Mouse (Mus musculus) neural tube, embryonic 14.5 days (tissue): ENCODE measurements around the gene Ccnq. TPM values are rescaled to one million over a fixed set of nuclear protein-coding genes. Genes with fewer than 3 reads are reported as not detected.

Experiments used
- ATAC-seq: fragments of 200-750 bp; cut with Nextera tagmentation; 2 replicates; pipeline ENCODE4 v1.8.0; 2017; ENCODE audit warnings: low read depth, mild to moderate bottlenecking, moderate TSS enrichment, moderate library complexity
- H3K27ac ChIP-seq: fragments of 300-500 bp; sonication (generic); 2 replicates; pipeline ENCODE4 v1.5.1; 2014; ENCODE audit warnings: low read depth, mild to moderate bottlenecking, control low read depth, low read length, moderate library complexity, mixed read lengths
- H3K27me3 ChIP-seq: fragments of 300-500 bp; sonication (generic); 2 replicates; pipeline ENCODE4 v1.6.1; 2014; ENCODE audit warnings: low read length; ENCODE audit not compliant: control insufficient read depth, insufficient read depth
- H3K36me3 ChIP-seq: fragments of 300-500 bp; sonication (generic); 2 replicates; pipeline ENCODE4 v1.6.1; 2014; ENCODE audit warnings: low read length, mixed read lengths; ENCODE audit not compliant: control insufficient read depth, insufficient read depth
- H3K4me1 ChIP-seq: fragments of 300-500 bp; sonication (generic); 2 replicates; pipeline ENCODE4 v1.6.1; 2014; ENCODE audit warnings: low read length; ENCODE audit not compliant: control insufficient read depth, insufficient read depth
- H3K4me2 ChIP-seq: fragments of 300-500 bp; sonication (generic); 2 replicates; pipeline ENCODE4 v1.6.1; 2014; ENCODE audit warnings: mild to moderate bottlenecking, low read depth, low read length, control low read depth
- H3K4me3 ChIP-seq: fragments of 300-500 bp; sonication (generic); 2 replicates; pipeline ENCODE4 v1.5.1; 2014; ENCODE audit warnings: low read depth, low read length, control low read depth, mixed read lengths
- H3K9ac ChIP-seq: fragments of 300-500 bp; sonication (generic); replicated peaks from 2 replicates; pipeline ENCODE4 v1.6.1; 2014; ENCODE audit warnings: low read depth, mild to moderate bottlenecking, control low read depth, low read length, mixed read lengths
- H3K9me3 ChIP-seq: fragments of 300-500 bp; sonication (generic); 2 replicates; pipeline ENCODE4 v1.6.1; 2016; ENCODE audit warnings: low read length; ENCODE audit not compliant: control insufficient read depth
- WGBS: fragments of 180-500 bp; shearing (Covaris S2); extraction: QIAGEN DNeasy Blood & Tissue Kit; methylation state at CpG from one replicate; pipeline ENCODE4 v1.1.7; 2014; 5-methylcytosine and 5-hydroxymethylcytosine counted together
- polyA plus RNA-seq: library from polyadenylated mRNA; unstranded; fragments of >200 nt; fragmentation: Nextera tagmentation; extraction: Ambion mirVana; gene quantifications from 2 replicates; pipeline ENCODE4 v1.2.1, GENCODE M21; 2014

The Ccnq gene
- polyA plus RNA-seq, 1 experiment from 2014 or later, result 34.0 TPM

DNA sequence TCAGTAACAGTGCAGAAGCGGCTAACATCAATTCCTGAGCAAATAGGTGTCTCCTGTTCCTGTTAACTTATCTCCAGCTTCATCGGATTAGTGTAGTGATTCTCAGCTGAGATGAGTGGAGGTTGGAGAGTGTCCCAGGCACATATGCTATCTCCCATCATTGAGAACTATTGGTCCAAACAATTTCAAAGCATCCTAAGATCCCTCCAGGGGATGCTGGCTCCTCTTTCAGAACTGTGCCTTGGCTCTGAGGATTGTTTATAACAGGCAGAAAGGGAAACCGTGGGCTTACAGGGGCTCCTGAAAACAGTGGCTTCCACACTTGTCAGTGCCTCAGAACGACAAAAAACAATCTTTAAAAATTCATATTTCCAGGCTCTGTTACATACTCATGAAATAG is 23.5 kb downstream of the Ccnq start:
- H3K9ac ChIP-seq, result no peak overlapping the region
- no peak overlapping the region for H3K4me2 ChIP-seq
- H3K4me3 ChIP-seq, result no peak overlapping the region
- no peaks in the 10 kb centered on the region for H3K4me1 ChIP-seq
- H3K27me3 ChIP-seq, result no peaks in the 10 kb centered on the region
- no peak overlapping the region for H3K27ac ChIP-seq
- WGBS, result 75% methylated on average over 4 of the region's 4 CpGs
- no peaks in the 10 kb centered on the region for H3K36me3 ChIP-seq
- no peaks in the 10 kb centered on the region for H3K9me3 ChIP-seq
- ATAC-seq, result no peak

DNA sequence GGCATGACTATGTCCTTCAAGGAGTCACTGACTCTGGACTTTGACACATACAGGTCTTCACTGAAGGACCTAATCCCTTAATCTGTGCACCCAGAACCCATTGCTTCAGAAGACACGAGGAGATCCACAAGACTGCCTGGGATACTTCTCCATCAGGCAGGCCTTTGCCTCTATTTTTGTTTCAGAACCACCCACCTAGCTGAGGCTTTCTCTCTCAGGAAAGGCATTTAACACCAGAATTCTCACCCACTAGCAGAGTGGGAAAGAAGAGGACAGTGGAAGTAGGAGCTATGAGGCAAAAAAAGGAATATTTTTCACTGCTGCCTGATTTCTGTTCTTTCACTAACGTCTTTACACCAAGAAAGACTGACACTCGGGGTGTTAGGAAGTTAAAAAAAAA is 25.2 kb downstream of the Ccnq start:
- no peaks in the 10 kb centered on the region for H3K36me3 ChIP-seq
- no peaks in the 10 kb centered on the region for H3K4me1 ChIP-seq
- ATAC-seq, result no peak
- H3K9me3 ChIP-seq, result no peaks in the 10 kb centered on the region
- no peak overlapping the region for H3K9ac ChIP-seq
- 80% methylated on average over 3 of the region's 3 CpGs for WGBS
- H3K27ac ChIP-seq, result no peak overlapping the region
- no peak overlapping the region for H3K4me3 ChIP-seq
- no peaks in the 10 kb centered on the region for H3K27me3 ChIP-seq
- no peak overlapping the region for H3K4me2 ChIP-seq

DNA sequence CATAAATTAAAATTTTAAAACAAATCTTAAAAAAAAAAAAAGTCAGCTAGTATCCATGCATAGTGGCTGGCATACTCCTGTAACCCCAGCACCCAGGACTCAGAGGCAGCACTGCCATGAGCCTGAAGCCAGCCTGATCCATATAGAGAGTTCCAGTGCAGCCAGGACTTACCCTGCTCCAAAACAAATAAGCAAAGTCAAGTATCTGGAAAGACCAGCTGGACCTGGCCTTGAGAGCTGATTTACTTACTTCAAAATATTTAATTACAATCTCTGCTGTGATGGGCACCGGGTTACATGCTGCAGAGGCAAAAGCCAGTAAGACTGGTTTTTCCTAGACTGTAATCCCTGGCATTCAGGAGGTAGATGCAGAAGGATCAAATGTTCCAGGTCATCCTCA is 26.7 kb downstream of the Ccnq start:
- Histone ChIP-seq H3K4me1 (no peaks in the 10 kb centered on the region), H3K36me3 (no peaks in the 10 kb centered on the region), H3K4me2 (no peak overlapping the region), H3K4me3 (no peak overlapping the region), H3K9ac (no peak overlapping the region), H3K9me3 (no peaks in the 10 kb centered on the region), H3K27ac (no peak overlapping the region), H3K27me3 (no peaks in the 10 kb centered on the region)
- ATAC-seq, result no peak
- WGBS, result 98% methylated on average over 1 of the region's 1 CpGs

DNA sequence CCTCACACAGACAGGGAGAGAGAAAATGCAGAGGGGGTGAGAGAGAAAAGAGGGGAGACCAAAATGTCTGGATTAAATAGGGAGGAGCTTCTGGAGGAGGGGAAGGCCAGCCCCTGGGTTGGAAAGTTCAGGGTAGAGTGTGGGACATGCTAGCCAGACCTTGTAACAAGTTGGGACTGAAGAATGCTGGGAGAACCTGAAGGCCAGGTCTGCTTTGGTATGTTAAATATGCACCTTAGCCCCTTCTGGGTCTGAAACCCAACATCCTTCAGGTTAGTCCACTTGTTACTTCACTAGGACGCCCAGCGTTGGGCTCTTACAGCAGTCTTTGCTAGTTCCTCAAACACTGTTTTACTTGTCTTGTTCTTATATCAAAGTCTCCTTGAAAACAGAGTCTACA is 30.1 kb downstream of the Ccnq start:
- Histone ChIP-seq H3K4me2 (no peak overlapping the region), H3K27ac (no peak overlapping the region), H3K9me3 (no peaks in the 10 kb centered on the region), H3K27me3 (no peaks in the 10 kb centered on the region), H3K4me1 (no peaks in the 10 kb centered on the region), H3K36me3 (no peaks in the 10 kb centered on the region), H3K4me3 (no peak overlapping the region), H3K9ac (no peak overlapping the region)
- no peak for ATAC-seq
- WGBS, result 91% methylated on average over 2 of the region's 2 CpGs

DNA sequence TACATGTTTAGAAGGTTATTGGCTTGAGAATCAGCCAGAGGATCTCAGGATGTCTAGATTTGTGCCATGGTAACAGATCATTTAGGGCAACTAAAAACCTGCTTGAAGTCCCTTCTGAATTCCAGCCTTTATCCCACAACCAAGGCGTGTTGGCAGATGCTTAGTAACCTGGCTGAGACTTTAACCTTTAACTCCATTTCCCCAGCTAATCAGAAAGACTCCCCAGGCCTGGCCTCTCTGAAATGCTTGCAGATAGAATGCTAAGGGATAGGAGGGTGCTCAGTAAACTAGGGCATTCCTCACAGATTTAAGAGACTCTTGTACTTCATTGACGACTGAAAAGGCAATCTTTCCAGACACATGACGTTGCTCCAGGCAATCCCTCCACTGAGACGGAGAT is 33.9 kb downstream of the Ccnq start:
- 58% methylated on average over 4 of the region's 4 CpGs for WGBS

DNA sequence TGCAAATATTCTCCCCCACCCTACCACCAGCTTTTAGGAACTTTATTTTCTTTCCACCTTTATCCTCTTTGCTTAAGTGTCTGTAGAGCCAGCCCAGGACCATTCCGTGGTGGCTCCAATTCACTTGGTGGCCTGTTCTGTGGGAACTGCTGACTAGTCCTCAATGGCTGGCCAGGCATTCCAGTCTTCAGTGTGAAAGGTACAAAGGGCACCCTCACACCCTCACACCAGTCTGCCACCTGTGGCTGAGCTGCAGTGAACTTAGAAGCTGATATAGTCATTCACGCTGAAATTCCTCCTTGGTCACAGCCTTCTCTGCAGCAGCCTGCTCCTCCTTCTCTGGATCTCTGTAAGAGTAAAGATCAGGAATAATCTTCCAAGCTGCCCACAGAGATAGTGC is 42.9 kb downstream of the Ccnq start:
- H3K27me3 ChIP-seq, result no peaks in the 10 kb centered on the region
- 77% methylated on average over 2 of the region's 2 CpGs for WGBS
- H3K27ac ChIP-seq, result no peak overlapping the region
- ATAC-seq, result no peak
- no peak overlapping the region for H3K4me2 ChIP-seq
- no peaks in the 10 kb centered on the region for H3K9me3 ChIP-seq
- H3K9ac ChIP-seq, result no peak overlapping the region
- no peak overlapping the region for H3K4me3 ChIP-seq
- no peaks in the 10 kb centered on the region for H3K36me3 ChIP-seq
- no peaks in the 10 kb centered on the region for H3K4me1 ChIP-seq

More for the DNA sequence above, 33.9 kb downstream of the Ccnq start:
- no peak overlapping the region for H3K4me2 ChIP-seq
- no peak overlapping the region for H3K4me3 ChIP-seq
- no peaks in the 10 kb centered on the region for H3K9me3 ChIP-seq
- no peaks in the 10 kb centered on the region for H3K4me1 ChIP-seq
- H3K27ac ChIP-seq, result no peak overlapping the region
- H3K9ac ChIP-seq, result no peak overlapping the region
- no peak for ATAC-seq
- H3K36me3 ChIP-seq, result no peaks in the 10 kb centered on the region
- H3K27me3 ChIP-seq, result no peaks in the 10 kb centered on the region

DNA sequence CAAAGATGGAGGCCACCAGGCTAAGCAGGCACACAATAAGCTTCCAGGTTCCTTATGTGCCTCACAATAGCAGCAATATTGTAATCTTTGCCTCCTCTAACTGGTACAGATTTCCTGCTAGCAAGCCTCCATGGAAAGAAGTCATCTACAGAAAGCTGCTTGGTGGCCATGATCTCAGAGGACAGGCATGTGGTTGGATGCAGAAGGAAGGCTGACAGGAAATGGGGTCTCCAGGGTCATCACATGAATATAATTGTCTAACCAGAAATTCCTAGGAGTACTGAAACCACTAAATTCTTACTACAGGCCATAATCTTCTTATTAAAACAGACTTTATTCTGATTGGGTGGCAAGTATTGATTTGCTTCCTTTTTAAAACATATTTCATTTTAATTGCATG is 45.5 kb downstream of the Ccnq start:
- ATAC-seq, result no peak
- no peaks in the 10 kb centered on the region for H3K4me1 ChIP-seq
- H3K9ac ChIP-seq, result no peak overlapping the region
- no peak overlapping the region for H3K27ac ChIP-seq
- H3K27me3 ChIP-seq, result no peaks in the 10 kb centered on the region
- no peak overlapping the region for H3K4me3 ChIP-seq
- no peak overlapping the region for H3K4me2 ChIP-seq
- H3K36me3 ChIP-seq, result no peaks in the 10 kb centered on the region
- no peaks in the 10 kb centered on the region for H3K9me3 ChIP-seq

DNA sequence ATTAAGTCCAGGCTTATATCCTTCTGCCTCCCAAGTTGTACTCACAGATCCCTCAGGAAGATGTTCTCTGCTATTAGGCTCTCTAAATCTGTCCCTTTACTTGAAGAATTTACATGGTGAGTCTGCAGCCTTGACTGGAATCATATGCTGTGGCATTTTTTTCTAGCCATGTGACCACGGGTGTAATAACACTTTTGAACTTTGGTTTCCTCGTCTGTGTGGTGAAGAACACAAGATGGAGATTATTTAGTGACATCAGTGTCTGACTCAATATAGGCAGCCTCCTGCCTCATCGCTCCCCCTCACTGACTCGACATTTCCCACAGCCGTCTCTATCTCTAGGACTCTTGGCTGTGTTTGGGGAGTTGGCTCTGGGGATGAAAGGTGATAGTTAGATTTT is 48.4 kb downstream of the Ccnq start:
- no peak overlapping the region for H3K27ac ChIP-seq
- 88% methylated on average over 5 of the region's 5 CpGs for WGBS
- no peaks in the 10 kb centered on the region for H3K27me3 ChIP-seq
- H3K4me3 ChIP-seq, result no peak overlapping the region
- no peaks in the 10 kb centered on the region for H3K36me3 ChIP-seq
- H3K9ac ChIP-seq, result no peak overlapping the region
- H3K9me3 ChIP-seq, result no peaks in the 10 kb centered on the region
- ATAC-seq, result no peak
- no peaks in the 10 kb centered on the region for H3K4me1 ChIP-seq
- no peak overlapping the region for H3K4me2 ChIP-seq

DNA sequence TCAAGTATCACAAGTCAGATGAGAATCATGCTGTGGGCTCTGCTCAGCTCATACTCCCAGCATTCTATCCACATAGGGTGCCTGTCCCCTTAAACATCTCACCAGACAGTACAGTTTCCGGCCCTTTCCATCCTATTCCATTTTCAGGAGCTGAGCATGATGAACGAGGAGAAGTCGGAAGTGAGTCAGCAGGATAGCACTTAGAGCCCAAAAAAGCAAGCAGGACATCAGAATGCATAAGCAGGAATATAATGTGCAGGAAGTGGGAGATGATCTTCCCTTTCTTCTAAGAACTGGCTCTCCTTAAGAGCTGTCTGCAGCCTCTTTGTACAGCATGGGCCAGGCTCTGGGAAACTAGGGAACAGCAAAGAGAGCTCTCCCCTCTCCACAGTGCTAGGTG is 49.2 kb downstream of the Ccnq start:
- Histone ChIP-seq H3K4me1 (no peaks in the 10 kb centered on the region), H3K27ac (no peak overlapping the region), H3K4me2 (no peak overlapping the region), H3K9ac (no peak overlapping the region), H3K27me3 (no peaks in the 10 kb centered on the region), H3K9me3 (no peaks in the 10 kb centered on the region), H3K36me3 (no peaks in the 10 kb centered on the region), H3K4me3 (no peak overlapping the region)
- no peak for ATAC-seq
- WGBS, result 81% methylated on average over 3 of the region's 3 CpGs
